Mouse (Mus musculus) cerebellum, adult 8-10 months (tissue): Measurements from ENCODE around the gene Olfr493.

Source experiments
- DNase-seq: peaks from one replicate; pipeline ENCODE4 v3.0.0; 2022

The Olfr493 gene

DNA sequence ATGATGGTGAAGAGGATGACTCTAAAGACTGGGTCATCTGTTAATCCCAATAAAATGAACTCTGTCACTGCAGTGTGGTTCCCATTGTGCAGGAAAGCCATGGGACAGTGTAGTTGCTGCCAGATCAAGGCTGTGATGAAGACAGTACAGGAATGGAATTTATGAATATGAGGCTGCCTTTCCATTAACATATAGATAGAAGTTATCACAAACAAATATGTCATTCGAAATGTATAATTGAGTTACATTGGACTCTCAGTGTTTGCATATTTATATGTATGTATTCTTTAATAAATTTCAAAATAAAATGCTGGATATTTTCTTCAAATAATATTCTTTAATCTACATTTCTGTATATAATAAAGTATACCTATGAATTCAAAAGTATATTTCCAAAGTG lies at the start of gene Olfr493:
Gene Olfr493 (minus strand): TSS at position 101 of the 400 bp plus-strand sequence.
- no peak for DNase-seq

DNA sequence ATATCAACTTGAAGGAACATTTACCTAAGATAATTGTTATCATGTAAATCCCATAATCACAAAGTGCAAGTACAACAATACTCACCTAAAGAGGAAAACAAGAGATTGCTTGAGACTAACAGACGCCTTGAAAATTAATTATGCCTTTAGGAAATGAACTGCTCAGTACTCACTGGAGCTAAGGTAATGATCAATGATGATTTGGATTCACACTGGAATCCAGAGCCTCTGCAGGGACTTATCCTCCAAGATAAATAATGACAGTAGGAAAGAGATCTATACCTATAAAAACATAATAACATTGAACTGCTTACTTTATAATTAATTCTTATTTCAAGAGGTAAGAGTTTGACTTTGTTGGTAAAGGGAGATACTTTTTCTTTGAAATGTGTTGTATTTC lies 46.1 kb upstream of the Olfr493 start, which contains the start of gene Olfr495:
Gene Olfr495 (plus strand): TSS at position 301 of the 400 bp plus-strand sequence.
- no peak for DNase-seq

DNA sequence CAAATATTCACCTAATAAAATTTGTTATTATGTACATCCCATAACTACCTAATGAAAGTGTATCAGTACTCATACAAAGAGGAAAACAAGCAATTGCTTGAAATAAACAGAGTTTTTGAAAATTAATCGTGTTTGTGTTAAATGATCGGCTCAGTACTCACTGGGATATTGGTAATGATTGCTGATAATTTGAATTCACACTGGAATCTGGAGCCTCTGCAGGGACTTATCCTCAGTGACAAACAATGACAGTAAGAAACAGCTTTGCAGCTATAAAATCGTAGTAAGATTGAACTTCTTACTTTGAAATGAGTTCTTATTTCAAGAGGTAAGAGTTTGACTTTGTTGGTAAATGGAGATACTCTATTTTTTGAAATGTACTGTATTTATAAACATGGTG lies 18.3 kb upstream of the Olfr493 start, which contains the start of gene Olfr494:
Gene Olfr494 (plus strand): TSS at position 301 of the 400 bp plus-strand sequence.
- DNase-seq, result no peak

DNA sequence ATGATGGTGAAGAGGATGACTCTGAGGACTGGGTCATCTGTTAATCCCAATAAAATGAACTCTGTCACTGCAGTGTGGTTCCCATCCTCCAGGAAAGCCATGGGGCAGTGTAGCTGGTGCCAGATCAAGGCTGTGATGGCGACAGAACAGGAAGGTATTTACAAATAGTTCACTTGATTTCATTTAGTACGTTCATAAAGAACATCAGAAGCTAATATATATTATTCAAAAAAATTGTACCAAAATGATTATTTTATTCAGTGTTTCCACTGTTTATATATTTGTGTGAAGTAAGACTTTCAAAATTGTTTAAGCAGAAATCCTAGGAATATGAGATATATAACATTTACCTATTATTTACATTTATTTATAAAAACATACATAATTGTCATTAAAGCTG lies 23.2 kb downstream of the Olfr493 start, which contains the start of gene Olfr492:
Gene Olfr492 (minus strand): TSS at position 101 of the 400 bp plus-strand sequence.
- DNase-seq, result no peak

DNA sequence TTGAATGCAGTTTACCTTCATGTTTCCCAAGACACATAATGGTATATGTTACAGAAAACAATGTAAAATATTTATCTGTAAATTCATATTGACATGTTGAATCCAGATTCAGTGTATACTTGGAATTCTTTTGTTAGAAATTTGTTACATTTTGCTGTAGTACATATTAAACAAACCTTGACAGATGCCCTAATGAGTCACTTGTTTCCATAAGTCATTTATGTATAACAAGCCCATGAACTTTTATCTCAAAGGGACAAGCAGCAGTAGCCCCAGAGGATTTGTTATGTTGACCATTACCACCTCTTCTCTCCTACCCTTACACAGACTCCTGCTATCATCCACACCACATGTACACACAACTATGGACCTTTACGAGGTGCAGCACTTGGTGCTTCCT lies 33.6 kb downstream of the Olfr493 start, which contains the start of gene Olfr491:
Gene Olfr491 (plus strand): TSS at position 301 of the 400 bp plus-strand sequence.
- no peak for DNase-seq
